Mouse (Mus musculus) hindbrain, postnatal 0 days (tissue): ENCODE data around the gene Rela. TPM values are rescaled to one million over a fixed set of nuclear protein-coding genes. Genes with fewer than 3 reads are reported as not detected.
"Not testable (repeated sequence)": the region's sequence is repeated elsewhere in the genome, so short reads cannot be mapped to it uniquely, and the experiment has no call there.

Source experiments
- ATAC-seq: fragments of 200-750 bp; cut with Nextera tagmentation; 2 replicates; pipeline ENCODE4 v1.8.0; 2017; ENCODE audit warnings: mild to moderate bottlenecking, moderate TSS enrichment, moderate library complexity
- DNase-seq: peaks from one replicate; pipeline ENCODE4 v3.0.0-alpha.2; 2015; ENCODE audit warnings: low spot score
- H3K27ac ChIP-seq: fragments of 300-500 bp; sonication (generic); 2 replicates; pipeline ENCODE4 v1.5.1; 2014; ENCODE audit warnings: mild to moderate bottlenecking
- H3K27me3 ChIP-seq: fragments of 300-500 bp; sonication (generic); 2 replicates; pipeline ENCODE4 v1.6.1; 2014; ENCODE audit warnings: low read length, mixed read lengths; ENCODE audit not compliant: insufficient read depth
- H3K36me3 ChIP-seq: fragments of 300-500 bp; sonication (generic); 2 replicates; pipeline ENCODE4 v1.6.1; 2014; ENCODE audit warnings: low read length, mixed read lengths; ENCODE audit not compliant: insufficient read depth
- H3K4me1 ChIP-seq: fragments of 300-500 bp; sonication (generic); 2 replicates; pipeline ENCODE4 v1.6.1; 2014; ENCODE audit warnings: antibody characterized with exemption, low read length, mixed read lengths; ENCODE audit not compliant: insufficient read depth
- H3K4me2 ChIP-seq: fragments of 300-500 bp; sonication (generic); 2 replicates; pipeline ENCODE4 v1.6.1; 2014; ENCODE audit warnings: low read depth, mild to moderate bottlenecking, low read length, moderate library complexity, mixed read lengths
- H3K4me3 ChIP-seq: fragments of 300-500 bp; sonication (generic); 2 replicates; pipeline ENCODE4 v1.5.1; 2014; ENCODE audit warnings: low read length
- H3K9ac ChIP-seq: fragments of 300-500 bp; sonication (generic); replicated peaks from 2 replicates; pipeline ENCODE4 v1.6.1; 2014; ENCODE audit warnings: mild to moderate bottlenecking, low read length, moderate library complexity, mixed read lengths
- H3K9me3 ChIP-seq: fragments of 300-500 bp; sonication (generic); 2 replicates; pipeline ENCODE4 v1.6.1; 2016; ENCODE audit warnings: low read length, mixed read lengths
- CTCF ChIP-seq: IDR thresholded peaks from 2 replicates; pipeline ENCODE4 v1.5.1; 2016; ENCODE audit warnings: antibody characterized with exemption, control low read depth, low read depth
- WGBS: fragments of 180-500 bp; shearing (Covaris S2); extraction: QIAGEN DNeasy Blood & Tissue Kit; methylation state at CpG from one replicate; pipeline ENCODE4 v1.1.7; 2014; 5-methylcytosine and 5-hydroxymethylcytosine counted together
- polyA plus RNA-seq: library from polyadenylated mRNA; unstranded; fragments of >200 nt; fragmentation: Nextera tagmentation; extraction: Ambion mirVana; gene quantifications from 2 replicates; pipeline ENCODE4 v1.2.1, GENCODE M21; 2015
- total RNA-seq: library from RNA; depleted of rRNA; stranded (reverse); fragments of >200 nt; gene quantifications from 2 replicates; pipeline ENCODE4 v1.2.3, GENCODE M21; 2014

The Rela gene
- total and polyA plus RNA-seq, 2 experiments from 2014 or later: 30.3 to 40.8 TPM

- 93% methylated on average over 13 of the region's 13 CpGs for WGBS
- H3K4me3 ChIP-seq: no peak overlapping the region
- no peaks in the 10 kb centered on the region for H3K27me3 ChIP-seq
- no peaks in the 10 kb centered on the region for H3K9me3 ChIP-seq
- H3K4me2 ChIP-seq: no peak overlapping the region
- H3K4me1 ChIP-seq: peaks cover 10% of the 10 kb centered on the region
- ATAC-seq: no peak
- no peak overlapping the region for H3K9ac ChIP-seq
- TF ChIP-seq CTCF: no peak
- no peak for DNase-seq
- H3K27ac ChIP-seq: no peak overlapping the region
- peaks cover 60% of the 10 kb centered on the region for H3K36me3 ChIP-seq
These were observed 47.7 kb downstream of the Rela start for GRCm38 (mm10) chr19:5684985-5685384.

- no peaks in the 10 kb centered on the region for H3K9me3 ChIP-seq
- no peaks in the 10 kb centered on the region for H3K27me3 ChIP-seq
- peaks cover 56% of the 10 kb centered on the region for H3K36me3 ChIP-seq
- ATAC-seq: no peak
- no peak for TF ChIP-seq CTCF
- peaks cover 14% of the 10 kb centered on the region for H3K4me1 ChIP-seq
- no peak overlapping the region for H3K27ac ChIP-seq
- H3K9ac ChIP-seq: no peak overlapping the region
- H3K4me2 ChIP-seq: no peak overlapping the region
- H3K4me3 ChIP-seq: no peak overlapping the region
- 94% methylated on average over 19 of the region's 19 CpGs for WGBS
- DNase-seq: no peak
These were observed 48.1 kb downstream of the Rela start for GRCm38 (mm10) chr19:5685431-5685830.

- ATAC-seq (no peak), DNase-seq (no peak)
- H3K9ac ChIP-seq: no peak overlapping the region
- H3K4me1 ChIP-seq: peaks cover 19% of the 10 kb centered on the region
- H3K36me3 ChIP-seq: peaks cover 52% of the 10 kb centered on the region
- no peaks in the 10 kb centered on the region for H3K9me3 ChIP-seq
- H3K27me3 ChIP-seq: no peaks in the 10 kb centered on the region
- WGBS: 96% methylated on average over 11 of the region's 11 CpGs
- TF ChIP-seq CTCF: no peak
- H3K4me3 ChIP-seq: no peak overlapping the region
- no peak overlapping the region for H3K4me2 ChIP-seq
- no peak overlapping the region for H3K27ac ChIP-seq
These were observed 48.6 kb downstream of the Rela start for GRCm38 (mm10) chr19:5685861-5686260.

- no peak for TF ChIP-seq CTCF
- no peaks in the 10 kb centered on the region for H3K27me3 ChIP-seq
- no peak overlapping the region for H3K27ac ChIP-seq
- no peak overlapping the region for H3K4me2 ChIP-seq
- peaks cover 24% of the 10 kb centered on the region for H3K4me1 ChIP-seq
- ATAC-seq: no peak
- H3K9me3 ChIP-seq: no peaks in the 10 kb centered on the region
- 93% methylated on average over 13 of the region's 13 CpGs for WGBS
- no peak overlapping the region for H3K9ac ChIP-seq
- no peak for DNase-seq
- H3K4me3 ChIP-seq: no peak overlapping the region
- peaks cover 46% of the 10 kb centered on the region for H3K36me3 ChIP-seq
These were observed 49.2 kb downstream of the Rela start for GRCm38 (mm10) chr19:5686437-5686836.

GRCm38 (mm10) chr19:5686954-5687353 lies 49.7 kb downstream of the Rela start:
- 94% methylated on average over 12 of the region's 12 CpGs for WGBS
- not testable (repeated sequence) for H3K9ac ChIP-seq

GRCm38 (mm10) chr19:5687738-5688137 lies 50.5 kb downstream of the Rela start:
- Histone ChIP-seq H3K4me1 (peaks cover 28% of the 10 kb centered on the region), H3K9ac (peak overlapping the region; percentile 83), H3K36me3 (peaks cover 33% of the 10 kb centered on the region), H3K9me3 (no peaks in the 10 kb centered on the region), H3K27ac (peak overlapping the region; percentile 82; the same call in 1 of the 2 replicates), H3K4me2 (peak overlapping the region; percentile 100), H3K27me3 (no peaks in the 10 kb centered on the region), H3K4me3 (peak overlapping the region; percentile 89)
- no peak for TF ChIP-seq CTCF
- ATAC-seq: no peak
- 21% methylated on average over 9 of the region's 9 CpGs for WGBS
- no peak for DNase-seq

More at GRCm38 (mm10) chr19:5686954-5687353, 49.7 kb downstream of the Rela start:
- Histone ChIP-seq H3K36me3 (peaks cover 41% of the 10 kb centered on the region), H3K4me1 (peaks cover 28% of the 10 kb centered on the region)
- not testable (repeated sequence) for H3K4me2 ChIP-seq, H3K9me3 ChIP-seq, H3K27me3 ChIP-seq, H3K27ac ChIP-seq, DNase-seq, ATAC-seq, H3K4me3 ChIP-seq

GRCm38 (mm10) chr19:5688200-5689087 lies 51.2 kb downstream of the Rela start, which contains the start of the genes Map3k11 and Pcnx3:
Gene Map3k11 (plus strand): TSS chr19:5688742.
Gene Pcnx3 (minus strand): TSS chr19:5688908.
- under 1% methylated on average over 69 of the region's 69 CpGs for WGBS
- Histone ChIP-seq H3K9ac (peak within 1 kb of the TSS; percentile 83), H3K36me3 (peaks cover 26% of the 10 kb centered on the region), H3K4me1 (peaks cover 28% of the 10 kb centered on the region), H3K4me3 (peak within 1 kb of the TSS; percentile 89), H3K27ac (peak within 1 kb of the TSS; percentile 82), H3K9me3 (no peaks in the 10 kb centered on the region), H3K4me2 (peak within 1 kb of the TSS; percentile 100), H3K27me3 (no peaks in the 10 kb centered on the region)
- peak; percentile 50 for TF ChIP-seq CTCF
- DNase-seq (peak; percentile 99), ATAC-seq (peak; percentile 96)
